In the genomic region with DNA sequence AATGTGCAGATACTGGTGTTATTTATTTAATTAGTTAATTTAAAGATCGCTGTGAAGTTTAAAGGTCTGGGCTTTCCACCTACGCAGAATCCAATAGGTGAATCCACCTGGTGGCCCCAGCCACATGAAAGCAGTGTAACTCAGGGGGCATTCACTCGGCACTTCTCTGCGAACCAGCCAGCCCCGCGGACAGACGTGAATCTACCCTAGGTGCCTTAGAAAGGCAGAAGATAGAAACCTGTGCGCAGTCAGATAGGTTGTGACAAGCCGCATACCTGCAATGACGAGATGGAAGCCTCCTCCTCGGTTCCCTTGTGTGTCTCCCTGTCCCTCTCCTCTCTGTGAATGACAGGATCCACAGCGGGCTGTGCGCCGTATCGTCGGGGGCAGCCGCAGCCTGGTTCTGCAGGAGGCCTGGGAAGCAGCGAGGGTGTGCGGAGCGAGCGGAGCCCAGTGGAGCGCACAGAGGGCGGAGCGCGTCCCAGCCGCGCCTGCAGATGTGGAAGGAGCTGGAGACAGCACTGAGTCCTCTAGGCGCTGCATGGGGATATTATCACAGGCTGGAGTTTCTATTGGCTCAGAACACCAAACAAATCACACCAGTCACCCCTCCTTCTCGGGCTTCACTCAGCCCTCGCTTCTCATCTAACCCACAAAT, we compare ENCODE assay signal across 8 mouse cellular contexts. TPM values are rescaled to one million over a fixed set of nuclear protein-coding genes. Genes with fewer than 3 reads are reported as not detected.
DNase-seq lines count a peak whose midpoint lies in the region; ATAC-seq lines count a peak whose summit lies in the region.

Gene Grem2, minus strand, starts transcription at position 522 of the 658 bp plus-strand sequence.

- H3K27me3 ChIP-seq in hindbrain, embryonic 10.5 days (ENCODE audit: insufficient read depth, poor library complexity, severe bottlenecking): no peaks in the 10 kb centered on the region; the same call in 1 of the 2 replicates

- ATAC-seq in megakaryocyte progenitor cell, adult 5-6 weeks (replicated peaks; ENCODE audit: poor library complexity): peak; percentile 50; the same call in 1 of the 2 replicates

- WGBS in hindbrain, embryonic 10.5 days: 4% methylated on average over 30 of the region's 30 CpGs

- peaks cover 8% of the 10 kb centered on the region for H3K4me1 ChIP-seq in hindbrain, embryonic 10.5 days (replicated peaks)

- peak within 1 kb of the TSS; percentile 56 for H3K4me3 ChIP-seq in hindbrain, embryonic 10.5 days

- peak; percentile 1 to 11 for DNase-seq in urinary bladder, adult 18-20 months (ENCODE audit: low spot score in 2 of 2)
- no peak for DNase-seq in urinary bladder, postnatal 10 days (ENCODE audit: low spot score)
- peak; percentile 29 for DNase-seq in fibroblast of lung, adult 2 months (ENCODE audit: low read depth)
- peak; percentile 63 for DNase-seq in hindbrain, embryonic 10.5 days (ENCODE audit: low spot score)
- DNase-seq in left cerebral cortex, postnatal 36 days (ENCODE audit: low spot score in 2 of 2): peak; percentile 67 to 77
- DNase-seq in right cerebral cortex, postnatal 36 days (ENCODE audit: low spot score in 2 of 2): peak; percentile 60 to 62
- DNase-seq in thymus, adult 18-20 months: no peak

- H3K27ac ChIP-seq in hindbrain, embryonic 10.5 days: peak within 1 kb of the TSS; percentile 73; the same call in 1 of the 2 replicates

- H3K9me3 ChIP-seq in hindbrain, embryonic 10.5 days: no peaks in the 10 kb centered on the region

- no peaks in the 10 kb centered on the region for H3K36me3 ChIP-seq in hindbrain, embryonic 10.5 days

- intact Hi-C loops in left cerebral cortex, postnatal 36 days (cut with DNase I): no loop called here

RNA-seq across cellular contexts. Expression of gene Grem2, which starts in this region (rescaled TPM):
- polyA plus RNA-seq in hindbrain, embryonic 10.5 days (2016; fragmentation: Nextera tagmentation; extraction: Ambion mirVana): 3.5 and 4.6 TPM in 2 replicates
- total RNA-seq in left cerebral cortex, postnatal 36 days (2021): 10 to 100 TPM; 22.6 to 24.2 TPM
- total RNA-seq in megakaryocyte progenitor cell, adult 5-6 weeks (2015): not detected in 2 replicates
- total RNA-seq in megakaryocyte progenitor cell, adult 5-6 weeks (2017): not detected in 2 replicates

Comparison
In these comparisons a context has a peak if more than half of its experiments do, and no peak if none do; other contexts are left out.
1. RNA of gene Grem2 (total RNA-seq): 22.6 to 24.2 TPM in left cerebral cortex, postnatal 36 days; not detected in megakaryocyte progenitor cell, adult 5-6 weeks; every median in the first group is over 10 times any median in the second.
2. DNase-seq: peak in urinary bladder, adult 18-20 months (2 of 2), fibroblast of lung, adult 2 months (single experiment), hindbrain, embryonic 10.5 days (single experiment), left cerebral cortex, postnatal 36 days (2 of 2) and right cerebral cortex, postnatal 36 days (2 of 2); none in urinary bladder, postnatal 10 days (single experiment) and thymus, adult 18-20 months (0 of 2).
3. Peak in ATAC-seq in megakaryocyte progenitor cell, adult 5-6 weeks; RNA of the gene not detected or under 1 TPM.